Mouse (Mus musculus) lung, postnatal 0 days (tissue): ENCODE data around the gene Fam208b.

Experiments
- CTCF ChIP-seq: IDR thresholded peaks from 2 replicates; pipeline ENCODE4 v1.5.1; 2016; ENCODE audit warnings: antibody characterized with exemption, mild to moderate bottlenecking
- EP300 ChIP-seq: IDR thresholded peaks from 2 replicates; pipeline ENCODE4 v1.6.1; 2016; ENCODE audit warnings: antibody characterized with exemption, mild to moderate bottlenecking, control low read depth

DNA sequence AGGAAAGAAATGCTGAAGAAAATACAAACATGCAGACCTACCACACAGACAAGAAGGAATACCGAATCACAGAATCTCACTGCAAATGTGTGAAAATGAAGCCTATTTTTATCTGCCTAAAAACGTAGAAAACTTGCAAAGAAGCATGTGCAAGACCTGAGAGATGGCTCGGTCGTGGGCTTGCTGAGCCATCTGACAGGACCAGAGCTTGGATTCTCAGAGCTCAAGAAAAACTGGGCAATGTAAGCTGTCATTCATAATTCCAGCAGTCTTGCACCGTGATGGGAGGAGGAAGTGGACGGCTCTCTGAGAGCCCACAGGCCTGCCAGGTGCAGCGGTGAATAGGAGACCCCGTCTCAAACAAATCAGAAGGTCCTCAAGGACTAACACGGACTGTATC is 21.6 kb upstream of the Fam208b start:
- TF ChIP-seq EP300 (no peak), CTCF (no peak)
